ENCODE assay signal across 8 mouse cellular contexts in genomic region chr12:30369786-30370185, GRCm38 (mm10). TPM values are rescaled to one million over a fixed set of nuclear protein-coding genes. Genes with fewer than 3 reads are reported as not detected.
DNase-seq lines count a peak whose midpoint lies in the region; ATAC-seq and TF ChIP-seq lines count a peak whose summit lies in the region.

No protein-coding gene starts in this region.

- peaks cover 14% of the 10 kb centered on the region for H3K4me1 ChIP-seq in embryonic facial prominence, embryonic 10.5 days
- no peaks in the 10 kb centered on the region; the same call in 1 of the 2 replicates for H3K4me1 ChIP-seq in kidney, postnatal 0 days (replicated peaks; ENCODE audit: insufficient read depth, low read length)
- peaks cover 7% of the 10 kb centered on the region for H3K4me1 ChIP-seq in limb, embryonic 14.5 days (ENCODE audit: control insufficient read depth, insufficient read depth, low read length)

- no peak for TF ChIP-seq POLR2A in limb, embryonic 14.5 days (IDR thresholded peaks at IDR 0.05; ENCODE audit: borderline replicate concordance, extremely low read depth, insufficient read depth, insufficient read length)

- no peak overlapping the region for H3K9ac ChIP-seq in kidney, postnatal 0 days (ENCODE audit: low read depth, low read length)
- no peak overlapping the region for H3K9ac ChIP-seq in limb, embryonic 14.5 days (ENCODE audit: low read depth, low read length, severe bottlenecking)

- H3K27ac ChIP-seq in embryonic facial prominence, embryonic 10.5 days (replicated peaks) = no peak overlapping the region
- H3K27ac ChIP-seq in kidney, postnatal 0 days = no peak overlapping the region
- no peak overlapping the region for H3K27ac ChIP-seq in limb, embryonic 14.5 days (replicated peaks; ENCODE audit: low read depth, low read length)

- no peaks in the 10 kb centered on the region for H3K79me3 ChIP-seq in C2C12 (ENCODE audit: low read depth)

- WGBS in embryonic facial prominence, embryonic 10.5 days = 12% methylated on average over 6 of the region's 6 CpGs
- WGBS in kidney, postnatal 0 days = 7% methylated on average over 6 of the region's 6 CpGs
- 6% methylated on average over 6 of the region's 6 CpGs for WGBS in limb, embryonic 14.5 days

- peak; percentile 44 for TF ChIP-seq CTCF in C2C12 (IDR thresholded peaks at IDR 0.05; ENCODE audit: control insufficient read depth, insufficient read depth, insufficient read length)
- TF ChIP-seq CTCF in kidney, postnatal 0 days (IDR thresholded peaks at IDR 0.05; ENCODE audit: low read depth) = peak; percentile 93

- H3K36me3 ChIP-seq in C2C12 (ENCODE audit: control insufficient read depth, insufficient read depth) = no peaks in the 10 kb centered on the region
- H3K36me3 ChIP-seq in embryonic facial prominence, embryonic 10.5 days (replicated peaks) = no peaks in the 10 kb centered on the region
- H3K36me3 ChIP-seq in kidney, postnatal 0 days (ENCODE audit: insufficient read depth, low read length) = no peaks in the 10 kb centered on the region
- no peaks in the 10 kb centered on the region for H3K36me3 ChIP-seq in limb, embryonic 14.5 days (ENCODE audit: control insufficient read depth, insufficient read depth, low read length)

- H3ac ChIP-seq in C2C12 (ENCODE audit: control insufficient read depth, insufficient read length, low read depth) = no peak overlapping the region

- H3K79me2 ChIP-seq in C2C12 (ENCODE audit: control insufficient read depth, insufficient read depth) = no peaks in the 10 kb centered on the region

- no peak overlapping the region for H3K4me3 ChIP-seq in C2C12 (ENCODE audit: insufficient read depth, poor library complexity, severe bottlenecking)
- H3K4me3 ChIP-seq in embryonic facial prominence, embryonic 10.5 days = no peak overlapping the region
- H3K4me3 ChIP-seq in kidney, postnatal 0 days (replicated peaks; ENCODE audit: low read depth, low read length) = no peak overlapping the region
- H3K4me3 ChIP-seq in limb, embryonic 14.5 days (replicated peaks; ENCODE audit: low read length) = no peak overlapping the region

- H3K4me2 ChIP-seq in kidney, postnatal 0 days (ENCODE audit: low read length) = no peak overlapping the region
- H3K4me2 ChIP-seq in limb, embryonic 14.5 days (replicated peaks; ENCODE audit: low read depth, low read length, severe bottlenecking) = no peak overlapping the region

- H3K27me3 ChIP-seq in C2C12 (ENCODE audit: control insufficient read depth, insufficient read depth, insufficient read length) = peaks cover 4% of the 10 kb centered on the region
- peaks cover 23% of the 10 kb centered on the region for H3K27me3 ChIP-seq in embryonic facial prominence, embryonic 10.5 days (replicated peaks; ENCODE audit: low read depth, poor library complexity, severe bottlenecking)
- H3K27me3 ChIP-seq in kidney, postnatal 0 days (ENCODE audit: insufficient read depth, low read length) = no peaks in the 10 kb centered on the region
- peaks cover 9% of the 10 kb centered on the region; the same call in 1 of the 2 replicates for H3K27me3 ChIP-seq in limb, embryonic 14.5 days (ENCODE audit: control insufficient read depth, insufficient read depth, low read length)

- no peak for ATAC-seq in kidney, postnatal 0 days (replicated peaks; ENCODE audit: low FRiP score, low read depth)
- ATAC-seq in limb, embryonic 14.5 days (ENCODE audit: low FRiP score, low read depth) = peak; percentile 53; the same call in 1 of the 2 replicates
- no peak for ATAC-seq in activated CD4-positive, CD25-positive, alpha-beta regulatory T cell, adult 4 months

- peak; percentile 89 for DNase-seq in adrenal gland, postnatal 14 days
- DNase-seq in embryonic facial prominence, embryonic 10.5 days (ENCODE audit: low spot score) = peak; percentile 80
- peak; percentile 72 for DNase-seq in heart, adult 8-10 months (ENCODE audit: low spot score)
- DNase-seq in kidney, postnatal 0 days (ENCODE audit: low spot score) = peak; percentile 92
- DNase-seq in limb, embryonic 14.5 days (ENCODE audit: low spot score) = peak; percentile 79
- DNase-seq in ovary, postnatal 10 days (ENCODE audit: low spot score) = peak; percentile 62

- H3K9me3 ChIP-seq in embryonic facial prominence, embryonic 10.5 days = no peaks in the 10 kb centered on the region
- no peaks in the 10 kb centered on the region for H3K9me3 ChIP-seq in kidney, postnatal 0 days (replicated peaks; ENCODE audit: low read length)
- H3K9me3 ChIP-seq in limb, embryonic 14.5 days (ENCODE audit: control insufficient read depth, low read length) = no peaks in the 10 kb centered on the region

TF ChIP-seq in C2C12, 6 proteins besides CTCF, POLR2A, EP300 and RAD21:
- TF ChIP-seq CEBPB (IDR thresholded peaks at IDR 0.05; ENCODE audit: low read depth) (no peak), USF1 (IDR thresholded peaks at IDR 0.05; ENCODE audit: low read depth) (no peak), MAX (IDR thresholded peaks at IDR 0.05) (no peak), MYOD1 (IDR thresholded peaks at IDR 0.05; ENCODE audit: control insufficient read depth, insufficient read length, low read depth) (no peak), FOSL1 (IDR thresholded peaks at IDR 0.05; ENCODE audit: insufficient read depth, low read length, poor library complexity, severe bottlenecking) (no peak), MYOG (IDR thresholded peaks at IDR 0.05; ENCODE audit: control insufficient read depth, extremely low read depth, insufficient read length) (no peak)

RNA-seq across cellular contexts. Expression of gene Sntg2, which starts 3.4 kb away (rescaled TPM):
- polyA plus RNA-seq in C2C12 (2012; fragmentation: generic; extraction: Trizol) = not detected
- 0.85 and 1.4 TPM in 2 replicates for total RNA-seq in adrenal gland, postnatal 14 days (2021)
- polyA plus RNA-seq in embryonic facial prominence, embryonic 10.5 days (2016; fragmentation: Nextera tagmentation; extraction: Ambion mirVana) = 0.19 and 0.27 TPM in 2 replicates
- total RNA-seq in heart, adult 8-10 months (2022) = under 1 TPM in 3 of 4 experiments, not detected in 1; 0.28 to 0.43 (median 0.41) TPM
- 5.8 and 6.2 TPM in 2 replicates for polyA plus RNA-seq in kidney, postnatal 0 days (2015; fragmentation: Nextera tagmentation; extraction: Ambion mirVana)
- polyA plus RNA-seq in limb, embryonic 14.5 days (2012; rRNA removed) = 0.87 and 1.4 TPM in 2 replicates
- 1.4 and 1.7 TPM in 2 replicates for polyA plus RNA-seq in limb, embryonic 14.5 days (2014; fragmentation: Nextera tagmentation; extraction: Ambion mirVana)
- under 1 TPM; 0.30 to 0.43 TPM for polyA plus RNA-seq in activated CD4-positive, CD25-positive, alpha-beta regulatory T cell, adult 4 months (2017; shearing (Covaris generic))
